Mouse (Mus musculus) E14TG2a.4 (cell line): ENCODE measurements around the gene Radil.
A peak's percentile ranks its signal among the peaks of the same experiment; 100 is the strongest.

Experiments used
- H3K27me3 ChIP-seq: 2 replicates; pipeline ENCODE4 v1.6.1; 2014; ENCODE audit warnings: low read length, control low read depth; ENCODE audit not compliant: insufficient read depth
- H3K36me3 ChIP-seq: 2 replicates; pipeline ENCODE4 v1.6.1; 2014; ENCODE audit warnings: low read length, control low read depth; ENCODE audit not compliant: insufficient read depth
- H3K4me1 ChIP-seq: replicated peaks from 2 replicates; pipeline ENCODE4 v1.6.1; 2014; ENCODE audit warnings: low read depth, low read length, control low read depth
- H3K4me3 ChIP-seq: replicated peaks from 2 replicates; pipeline ENCODE4 v1.5.1; 2014; ENCODE audit warnings: mild to moderate bottlenecking, low read length
- H3K9me3 ChIP-seq: 2 replicates; pipeline ENCODE4 v1.6.1; 2014; ENCODE audit warnings: low read length, control low read depth
- CTCF ChIP-seq: conservative IDR thresholded peaks from 2 replicates; pipeline ENCODE4 v1.5.1; 2014; ENCODE audit warnings: low read length
- NANOG ChIP-seq: IDR thresholded peaks from 2 replicates; pipeline ENCODE4 v1.6.1; 2014; ENCODE audit warnings: borderline replicate concordance, low read length, mixed read lengths
- POU5F1 ChIP-seq: IDR thresholded peaks from 2 replicates; pipeline ENCODE4 v1.6.1; 2014; ENCODE audit warnings: low read length, borderline replicate concordance

Gene Radil

GRCm38 (mm10) chr5:142502414-142502813, 48.5 kb downstream of the Radil start:
- Histone ChIP-seq H3K9me3 (no peaks in the 10 kb centered on the region), H3K4me1 (peaks cover 75% of the 10 kb centered on the region), H3K36me3 (peaks cover 31% of the 10 kb centered on the region), H3K4me3 (0 out of 2 replicates have a peak overlapping the region, but pooled peaks have one; percentile 10), H3K27me3 (no peaks in the 10 kb centered on the region)
- peak; percentile 61 for TF ChIP-seq CTCF
- TF ChIP-seq NANOG = no peak

GRCm38 (mm10) chr5:142500918-142501317, 50.0 kb downstream of the Radil start:
- TF ChIP-seq CTCF (no peak), NANOG (no peak), POU5F1 (no peak)
- Histone ChIP-seq H3K36me3 (peaks cover 22% of the 10 kb centered on the region; the same call in 1 of the 2 replicates), H3K4me1 (peaks cover 68% of the 10 kb centered on the region), H3K9me3 (no peaks in the 10 kb centered on the region), H3K27me3 (no peaks in the 10 kb centered on the region), H3K4me3 (no peak overlapping the region)

GRCm38 (mm10) chr5:142498964-142499363, 51.9 kb downstream of the Radil start:
- Histone ChIP-seq H3K36me3 (peaks cover 23% of the 10 kb centered on the region), H3K4me1 (peaks cover 77% of the 10 kb centered on the region), H3K4me3 (no peak overlapping the region), H3K9me3 (no peaks in the 10 kb centered on the region), H3K27me3 (no peaks in the 10 kb centered on the region)
- TF ChIP-seq CTCF (peak; percentile 75), POU5F1 (no peak)

GRCm38 (mm10) chr5:142495321-142496096, 55.4 kb downstream of the Radil start:
- Histone ChIP-seq H3K27me3 (no peaks in the 10 kb centered on the region), H3K36me3 (peaks cover 32% of the 10 kb centered on the region), H3K4me3 (no peak overlapping the region; the same call in 1 of the 2 replicates), H3K9me3 (no peaks in the 10 kb centered on the region), H3K4me1 (peaks cover 45% of the 10 kb centered on the region)
- TF ChIP-seq POU5F1 (no peak), NANOG (no peak), CTCF (no peak)

- Histone ChIP-seq H3K36me3 (peaks cover 33% of the 10 kb centered on the region), H3K4me3 (no peak overlapping the region), H3K9me3 (no peaks in the 10 kb centered on the region), H3K4me1 (peaks cover 34% of the 10 kb centered on the region), H3K27me3 (no peaks in the 10 kb centered on the region)
- TF ChIP-seq NANOG = no peak
- no peak for TF ChIP-seq POU5F1
- no peak for TF ChIP-seq CTCF
Observed at GRCm38 (mm10) chr5:142493307-142493706, 57.6 kb downstream of the Radil start.

- TF ChIP-seq POU5F1 (no peak), CTCF (no peak), NANOG (no peak)
- H3K4me3 ChIP-seq = no peak overlapping the region
- peaks cover 30% of the 10 kb centered on the region for H3K36me3 ChIP-seq
- no peaks in the 10 kb centered on the region for H3K9me3 ChIP-seq
- H3K4me1 ChIP-seq = peaks cover 51% of the 10 kb centered on the region
- H3K27me3 ChIP-seq = no peaks in the 10 kb centered on the region
Observed at GRCm38 (mm10) chr5:142489955-142490707, 60.8 kb downstream of the Radil start.

GRCm38 (mm10) chr5:142486654-142487053, 64.2 kb downstream of the Radil start:
- no peak for TF ChIP-seq POU5F1
- TF ChIP-seq CTCF = no peak
- TF ChIP-seq NANOG = no peak
- Histone ChIP-seq H3K9me3 (peaks cover 5% of the 10 kb centered on the region; the same call in 1 of the 2 replicates), H3K36me3 (peaks cover 18% of the 10 kb centered on the region; the same call in 1 of the 2 replicates), H3K4me3 (peak overlapping the region; percentile 69), H3K4me1 (peaks cover 63% of the 10 kb centered on the region), H3K27me3 (no peaks in the 10 kb centered on the region)

- H3K4me3 ChIP-seq = no peak overlapping the region
- TF ChIP-seq CTCF (no peak), NANOG (no peak), POU5F1 (no peak)
- no peaks in the 10 kb centered on the region for H3K27me3 ChIP-seq
- peaks cover 87% of the 10 kb centered on the region for H3K4me1 ChIP-seq
- peaks cover 5% of the 10 kb centered on the region; the same call in 1 of the 2 replicates for H3K9me3 ChIP-seq
- peaks cover 13% of the 10 kb centered on the region; the same call in 1 of the 2 replicates for H3K36me3 ChIP-seq
Observed at GRCm38 (mm10) chr5:142483581-142483980, 67.3 kb downstream of the Radil start.
